Mouse (Mus musculus) adrenal gland, adult 18-20 months (tissue): ENCODE measurements around the gene Lzic. TPM values are rescaled to one million over a fixed set of nuclear protein-coding genes. Genes with fewer than 3 reads are reported as not detected.

Experiments
- DNase-seq, 2 experiments: peaks; one replicate each; pipeline ENCODE4 v3.0.0; 2021 to 2022; ENCODE audit warnings: low spot score in 2 of 2
- microRNA-seq, 2 experiments: library from miRNA; unstranded; fragments of <30 nt; microRNA quantifications; one replicate each; pipeline ENCODE4 v1.2.0; 2021; ENCODE audit warnings: borderline number of aligned reads in 2 of 2
- total RNA-seq, 2 experiments: library from RNA; stranded (reverse); gene quantifications; 1 replicate in 1 of 2; 2 replicates in 1 of 2; pipeline ENCODE4 v1.2.3; 2021

Lzic gene
- total RNA-seq, 2 experiments from 2014 or later = 24.7 to 36.0 TPM

DNA sequence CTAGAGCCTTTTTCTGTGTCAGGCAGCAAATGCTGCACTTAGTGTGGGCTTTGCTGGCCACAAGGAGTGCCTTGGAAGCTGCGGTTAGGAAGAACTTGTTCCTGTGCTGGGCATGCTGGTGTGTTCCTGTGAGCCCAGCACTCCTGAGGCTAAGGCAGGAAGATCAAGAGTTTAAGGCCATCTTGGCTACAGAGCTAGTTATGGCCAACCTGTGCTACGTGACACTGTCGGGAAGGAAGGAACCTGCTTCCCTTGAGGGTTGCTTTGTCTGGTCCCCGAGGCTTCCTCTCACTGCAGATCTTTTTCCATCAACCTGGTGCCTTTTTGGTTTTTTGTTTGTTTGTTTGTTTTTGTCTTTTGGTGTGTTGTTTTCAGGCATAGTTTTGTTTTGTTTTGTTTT, 40.1 kb downstream of the Lzic start:
- no peak for DNase-seq

DNA sequence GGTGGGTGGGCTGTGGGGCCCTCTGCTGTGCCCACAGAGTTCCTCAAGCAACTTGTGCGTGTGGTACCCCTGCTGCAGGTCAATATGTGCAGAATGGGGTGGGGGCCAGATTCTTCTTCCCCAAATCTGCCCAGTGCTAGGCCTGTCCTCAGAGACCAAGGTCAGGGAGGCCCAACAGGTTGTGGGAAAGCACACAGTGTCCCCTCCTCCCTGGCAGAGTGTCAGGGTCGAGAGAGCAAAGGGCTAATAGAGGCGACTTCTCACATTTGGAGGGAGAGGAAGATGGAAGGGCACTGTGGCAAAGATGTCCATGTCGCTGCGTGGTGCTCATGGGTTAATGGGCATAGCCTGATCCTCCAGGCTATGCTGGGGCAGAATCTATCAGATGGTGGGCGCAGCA, 40.8 kb downstream of the Lzic start:
- no peak for DNase-seq

- no peak for DNase-seq
These were observed 41.3 kb downstream of the Lzic start for GRCm38 (mm10) chr4:149526330-149526729.

DNA sequence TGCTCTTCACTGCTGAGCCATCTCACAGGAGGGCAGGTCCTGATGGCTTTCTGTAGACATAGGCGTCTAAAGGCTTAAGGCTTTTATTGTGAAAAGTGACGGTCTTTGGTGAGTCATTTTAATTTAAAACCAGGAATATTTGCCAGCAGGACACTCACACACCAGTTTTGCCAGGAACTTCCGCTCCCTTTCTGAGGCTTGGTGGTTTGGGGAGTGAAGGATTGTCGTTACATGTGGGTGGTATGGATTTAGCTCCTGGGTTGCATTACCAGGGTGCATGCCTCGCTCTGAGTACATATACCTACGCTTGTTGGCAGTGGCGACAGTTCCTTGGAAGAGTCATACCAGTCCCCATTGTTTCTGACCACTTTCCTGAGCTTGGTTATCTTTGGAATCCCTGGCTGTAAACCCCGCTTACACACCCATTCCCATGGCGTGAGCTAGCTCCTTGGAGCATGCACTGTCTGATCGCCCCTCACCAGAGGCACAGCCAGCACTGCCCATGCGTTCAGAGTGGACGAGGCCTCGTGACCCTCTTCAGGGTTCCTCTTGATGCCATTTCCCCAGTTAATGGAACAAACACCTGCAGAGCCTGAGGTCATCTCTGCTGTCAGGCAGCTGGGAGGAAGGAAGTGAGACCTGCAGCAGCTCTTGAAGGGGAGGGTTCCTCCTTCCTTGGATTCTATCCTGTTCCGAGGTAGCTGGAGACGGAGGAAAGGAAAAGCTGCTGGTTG, 42.8 kb downstream of the Lzic start:
- no peak for DNase-seq

DNA sequence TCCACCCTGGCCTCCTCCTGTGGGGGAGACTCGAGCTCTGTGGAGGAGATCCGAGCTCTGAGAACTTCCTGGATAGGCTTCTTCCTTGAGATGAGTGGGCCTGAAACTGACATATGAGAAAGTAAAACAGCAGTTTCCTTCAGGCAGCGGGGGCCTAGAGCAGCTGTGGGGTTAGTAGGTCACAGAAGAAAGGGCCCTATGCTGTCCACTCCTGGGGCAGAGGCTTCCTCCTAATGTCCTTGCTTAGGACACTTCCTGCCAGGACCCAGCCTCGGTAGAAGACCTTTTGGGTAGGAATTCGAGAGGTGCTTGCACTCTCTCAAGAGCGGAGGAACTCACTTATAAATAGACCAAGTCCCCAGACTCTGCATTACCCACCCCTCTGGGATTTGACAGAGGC, 44.7 kb downstream of the Lzic start:
- no peak for DNase-seq

GRCm38 (mm10) chr4:149539441-149539840, 54.4 kb downstream of the Lzic start:
- no peak for DNase-seq

DNA sequence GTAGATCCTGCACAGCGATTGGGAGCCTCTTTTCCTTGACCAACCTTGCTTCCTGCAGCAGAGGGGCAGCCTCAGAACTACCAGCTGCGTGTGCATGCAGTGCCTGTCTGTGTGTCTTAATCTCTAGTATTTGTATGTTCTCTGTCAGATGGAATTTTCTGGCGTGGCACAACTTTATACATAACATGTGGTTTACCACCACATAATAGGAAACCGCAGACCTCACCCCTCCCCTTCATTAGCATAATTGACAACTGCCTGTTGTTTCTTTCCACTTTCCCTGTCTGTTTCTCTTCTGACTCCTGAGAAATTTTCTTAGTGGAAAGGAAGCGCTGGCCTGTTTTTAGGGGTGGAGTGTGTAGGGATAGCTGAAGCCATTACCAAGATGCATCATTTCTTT, 56.9 kb downstream of the Lzic start:
- no peak for DNase-seq

- DNase-seq = no peak
These were observed 57.4 kb downstream of the Lzic start for GRCm38 (mm10) chr4:149542431-149542830.

DNA sequence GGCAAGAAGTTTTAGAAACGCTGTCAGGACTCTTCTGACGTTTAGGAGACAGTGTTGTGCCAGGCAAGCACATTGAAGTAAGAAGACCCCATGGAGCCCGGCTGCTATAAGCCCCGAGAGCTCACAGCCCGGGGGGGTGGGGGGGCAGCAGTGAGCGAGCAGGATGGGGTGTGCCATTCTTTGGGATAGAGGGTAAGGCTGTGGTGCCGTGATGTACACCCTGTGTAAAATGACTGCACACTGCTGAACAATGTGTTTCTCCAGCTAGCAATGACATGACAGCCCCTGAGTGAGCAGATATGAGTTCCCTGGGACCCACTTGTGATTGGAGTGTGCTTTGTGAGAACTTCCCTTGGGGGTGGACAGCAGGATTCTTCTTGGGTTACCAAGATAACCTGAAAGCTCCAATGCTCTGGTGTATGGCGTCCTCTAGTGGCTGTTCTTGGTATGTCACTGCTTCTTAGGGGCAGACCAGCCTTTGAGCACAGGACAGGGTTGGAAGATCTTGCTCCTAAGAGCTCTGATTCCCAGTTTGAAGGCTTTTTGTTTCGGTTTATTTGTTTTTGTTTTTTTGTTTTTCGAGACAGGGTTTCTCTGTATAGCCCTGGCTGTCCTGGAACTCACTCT, 58.0 kb downstream of the Lzic start:
- DNase-seq = peak; percentile 86 to 88

- no peak for DNase-seq
These were observed 59.9 kb downstream of the Lzic start for GRCm38 (mm10) chr4:149544892-149545291.

Small RNA genes within 50 kb of the gene (microRNA-seq; reads per million reads assigned to microRNA genes)
- 0 reads per million in 2 experiments for gene Mir5616

Other genes starting within 250 kb of the Lzic start
- gene Kif1b, start 177.5 kb upstream of the Lzic start, total RNA-seq = 100 to 1,000 TPM; 108 to 138 TPM
- 10 to 100 TPM; 59.8 to 71.3 TPM for gene Ube4b, start 58.5 kb upstream of the Lzic start, total RNA-seq
- gene Rbp7, start 30.3 kb upstream of the Lzic start, total RNA-seq = 10 to 100 TPM; 18.0 to 66.4 TPM
- gene Tmem274, start 7.9 kb upstream of the Lzic start, total RNA-seq = not detected
- 10 to 100 TPM; 17.8 to 19.9 TPM for gene Nmnat1, start within 50 bp of the Lzic start, total RNA-seq
- 10 to 100 TPM; 16.2 to 25.1 TPM for gene Ctnnbip1, start 33.0 kb downstream of the Lzic start, total RNA-seq
- gene Clstn1, start 101.2 kb downstream of the Lzic start, total RNA-seq = 100 to 1,000 TPM; 104 to 106 TPM
- 1 to 10 TPM; 3.8 to 6.5 TPM for gene Pik3cd, start 217.3 kb downstream of the Lzic start, total RNA-seq